Mouse (Mus musculus) liver, adult (tissue): ENCODE data around the gene Zfp263.

Experiments
- GATA4 ChIP-seq: IDR thresholded peaks from 2 replicates; pipeline ENCODE4 v1.6.1; 2014; ENCODE audit warnings: mild to moderate bottlenecking, low read length; ENCODE audit not compliant: insufficient replicate concordance

Zfp263 gene

DNA sequence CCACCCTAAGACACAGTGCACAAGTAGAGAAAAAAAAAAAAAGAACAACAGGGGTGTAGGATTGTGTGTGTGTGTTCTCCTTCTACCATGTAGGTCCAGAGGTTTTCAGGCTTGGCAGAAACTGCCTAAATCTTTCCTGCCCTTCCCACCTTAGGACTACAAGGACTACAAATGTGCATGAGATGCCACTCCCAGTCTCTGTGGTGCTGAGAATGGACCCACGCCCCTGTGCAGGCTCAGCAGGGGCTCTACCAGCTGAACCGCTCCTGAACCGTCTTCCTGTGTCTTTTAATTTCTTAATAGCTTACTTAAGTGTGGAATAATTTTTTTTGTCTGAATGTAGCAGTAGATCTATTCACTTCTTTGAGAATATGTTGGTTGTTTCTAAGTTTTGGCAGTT, 34.1 kb downstream of the Zfp263 start:
- no peak for TF ChIP-seq GATA4

DNA sequence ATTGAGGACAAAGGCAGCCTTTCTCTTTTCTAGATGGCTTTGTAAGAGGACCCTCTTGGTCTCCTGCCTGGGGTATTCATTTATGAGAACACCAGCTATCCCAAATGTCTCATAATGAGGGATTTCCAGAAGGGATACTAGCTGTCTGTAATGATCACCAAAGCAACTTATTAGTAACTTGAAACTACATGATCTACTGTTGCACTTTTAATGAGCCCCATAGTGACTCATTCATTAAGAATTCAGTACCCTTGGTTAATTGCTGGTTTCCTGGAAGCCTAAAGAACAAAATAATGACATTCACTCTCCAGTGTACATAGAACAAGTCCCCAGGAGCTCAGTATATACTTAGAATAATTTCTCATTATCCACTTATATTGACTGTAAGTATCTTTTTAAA, 37.3 kb downstream of the Zfp263 start:
- no peak for TF ChIP-seq GATA4

DNA sequence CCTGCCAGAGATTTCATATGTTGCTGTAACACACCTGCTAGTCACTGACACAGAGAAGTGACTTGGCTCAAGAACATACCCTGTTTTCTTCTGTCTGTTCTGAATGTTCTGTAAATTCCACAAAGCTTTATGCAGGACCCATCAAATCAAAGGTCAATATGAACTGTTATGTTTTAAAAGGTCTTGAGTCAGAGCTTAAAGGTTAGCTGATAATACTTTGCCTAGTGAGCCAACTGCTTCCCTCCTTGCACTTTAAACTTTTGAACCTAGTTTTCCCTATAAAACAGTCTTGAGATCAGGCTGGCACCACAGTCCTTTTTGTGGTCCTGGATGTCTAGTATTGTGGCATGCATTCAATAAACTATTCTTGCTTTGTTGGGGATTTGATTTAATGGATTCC, 44.5 kb downstream of the Zfp263 start:
- TF ChIP-seq GATA4 = no peak
